Mouse (Mus musculus) stomach, postnatal 0 days (tissue): ENCODE results near the gene Pipox.

Experiments used
- CTCF ChIP-seq: IDR thresholded peaks from 2 replicates; pipeline ENCODE4 v1.5.1; 2016; ENCODE audit warnings: antibody characterized with exemption, low read depth, mild to moderate bottlenecking, moderate library complexity
- EP300 ChIP-seq: optimal IDR thresholded peaks from 2 replicates; pipeline ENCODE3; 2016; ENCODE audit warnings: antibody characterized with exemption

DNA sequence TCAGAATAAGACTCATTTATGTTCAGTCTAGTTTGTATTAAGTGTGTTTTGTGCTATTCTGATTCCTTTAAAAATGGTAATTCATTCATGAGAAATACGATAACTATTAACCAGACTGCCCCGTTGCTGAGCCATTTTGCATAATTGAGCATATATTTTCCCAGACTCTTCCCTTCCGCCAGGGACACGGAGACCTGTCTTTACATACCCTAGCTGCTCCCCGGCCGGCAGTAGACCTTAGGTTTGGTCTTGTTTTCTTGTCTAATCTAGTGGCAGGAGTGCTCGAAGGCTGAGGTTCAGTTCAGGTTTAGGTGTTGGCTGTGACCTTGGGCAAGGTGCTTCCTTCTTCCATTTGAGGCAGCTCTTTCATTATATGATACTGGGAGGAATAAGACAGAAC is 31.0 kb downstream of the Pipox start:
- TF ChIP-seq CTCF (no peak), EP300 (no peak)
